Mouse (Mus musculus): ENCODE results near the gene Phf19. TPM values are rescaled to one million over a fixed set of nuclear protein-coding genes. Genes with fewer than 3 reads are reported as not detected.

Gene Phf19
- polyA plus RNA-seq, 1 experiment, result 0.66 TPM

GRCm38 (mm10) chr2:34899682-34900081, 14.1 kb downstream of the Phf19 start:
- WGBS, result 85% methylated on average over 11 of the region's 11 CpGs
- Histone ChIP-seq H3K4me1 (ENCODE audit: control insufficient read depth, insufficient read depth, low read length) (peaks cover 12% of the 10 kb centered on the region; the same call in 1 of the 2 replicates), H3K4me3 (ENCODE audit: insufficient read depth, low read depth, low read length) (no peak overlapping the region), H3K27me3 (replicated peaks; ENCODE audit: control insufficient read depth, insufficient read depth, low read length) (no peaks in the 10 kb centered on the region), H3K36me3 (ENCODE audit: control insufficient read depth, insufficient read depth, low read length) (no peaks in the 10 kb centered on the region), H3K27ac (ENCODE audit: insufficient read depth, low read depth, low read length) (no peak overlapping the region)
- TF ChIP-seq CTCF (conservative IDR thresholded peaks at IDR 0.05; ENCODE audit: insufficient read depth, insufficient read length, low read depth, low read length), result no peak
- no peak for TF ChIP-seq POLR2A (IDR thresholded peaks at IDR 0.05; ENCODE audit: low read depth, low read length)
- DNase-seq, result no peak

- H3K4me3 ChIP-seq (ENCODE audit: insufficient read depth, low read depth, low read length), result no peak overlapping the region
- H3K36me3 ChIP-seq (ENCODE audit: control insufficient read depth, insufficient read depth, low read length), result no peaks in the 10 kb centered on the region
- H3K27me3 ChIP-seq (replicated peaks; ENCODE audit: control insufficient read depth, insufficient read depth, low read length), result no peaks in the 10 kb centered on the region
- TF ChIP-seq POLR2A (IDR thresholded peaks at IDR 0.05; ENCODE audit: low read depth, low read length), result no peak
- TF ChIP-seq CTCF (conservative IDR thresholded peaks at IDR 0.05; ENCODE audit: insufficient read depth, insufficient read length, low read depth, low read length), result peak; percentile 76
- H3K27ac ChIP-seq (ENCODE audit: insufficient read depth, low read depth, low read length), result no peak overlapping the region
- WGBS, result 14% methylated on average over 10 of the region's 10 CpGs
- DNase-seq, result peak; percentile 68
- peaks cover 4% of the 10 kb centered on the region; the same call in 1 of the 2 replicates for H3K4me1 ChIP-seq (ENCODE audit: control insufficient read depth, insufficient read depth, low read length)
These were observed 16.0 kb downstream of the Phf19 start for GRCm38 (mm10) chr2:34897820-34898219.

GRCm38 (mm10) chr2:34896821-34897460, 16.9 kb downstream of the Phf19 start:
- H3K27ac ChIP-seq (ENCODE audit: insufficient read depth, low read depth, low read length), result no peak overlapping the region
- no peaks in the 10 kb centered on the region for H3K27me3 ChIP-seq (replicated peaks; ENCODE audit: control insufficient read depth, insufficient read depth, low read length)
- WGBS, result 64% methylated on average over 17 of the region's 17 CpGs
- DNase-seq, result no peak
- TF ChIP-seq POLR2A (IDR thresholded peaks at IDR 0.05; ENCODE audit: low read depth, low read length) (no peak), CTCF (conservative IDR thresholded peaks at IDR 0.05; ENCODE audit: insufficient read depth, insufficient read length, low read depth, low read length) (no peak)
- no peak overlapping the region for H3K4me3 ChIP-seq (ENCODE audit: insufficient read depth, low read depth, low read length)
- H3K36me3 ChIP-seq (ENCODE audit: control insufficient read depth, insufficient read depth, low read length), result no peaks in the 10 kb centered on the region
- H3K4me1 ChIP-seq (ENCODE audit: control insufficient read depth, insufficient read depth, low read length), result peaks cover 2% of the 10 kb centered on the region; the same call in 1 of the 2 replicates

DNA sequence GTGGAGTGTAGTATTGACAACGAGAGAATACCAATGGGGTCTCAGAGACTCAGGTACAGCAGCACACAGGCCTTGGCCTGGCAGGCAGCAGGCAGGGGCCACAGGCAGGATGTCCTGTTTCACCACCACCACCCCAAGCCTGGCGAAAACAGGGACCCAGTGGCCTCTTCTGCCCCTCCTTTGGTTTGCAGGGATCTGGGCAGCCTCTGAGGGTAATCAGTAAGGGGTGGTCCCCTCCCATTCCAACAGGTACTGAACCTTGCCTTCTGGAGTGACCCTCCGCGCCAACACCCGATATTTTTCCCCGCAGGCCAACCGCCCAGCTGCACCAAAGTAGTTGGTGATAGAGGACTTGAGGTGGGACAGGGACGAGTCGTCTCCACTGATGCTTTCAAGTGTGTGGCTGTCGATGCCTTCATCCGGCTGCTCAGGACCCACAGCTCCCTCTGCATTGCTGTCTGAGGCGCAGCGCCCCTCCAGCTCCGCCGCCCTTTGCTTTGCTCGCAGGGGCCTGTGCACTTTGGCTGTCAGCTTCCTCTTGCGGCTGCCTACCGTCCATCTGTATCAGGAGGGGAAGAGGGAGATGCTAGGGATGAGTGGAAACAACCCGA, 18.2 kb downstream of the Phf19 start:
- H3K4me3 ChIP-seq (ENCODE audit: insufficient read depth, low read depth, low read length), result no peak overlapping the region
- no peaks in the 10 kb centered on the region for H3K36me3 ChIP-seq (ENCODE audit: control insufficient read depth, insufficient read depth, low read length)
- peaks cover 2% of the 10 kb centered on the region; the same call in 1 of the 2 replicates for H3K4me1 ChIP-seq (ENCODE audit: control insufficient read depth, insufficient read depth, low read length)
- no peak for DNase-seq
- TF ChIP-seq POLR2A (IDR thresholded peaks at IDR 0.05; ENCODE audit: low read depth, low read length) (no peak), CTCF (conservative IDR thresholded peaks at IDR 0.05; ENCODE audit: insufficient read depth, insufficient read length, low read depth, low read length) (no peak)
- H3K27ac ChIP-seq (ENCODE audit: insufficient read depth, low read depth, low read length), result no peak overlapping the region
- no peaks in the 10 kb centered on the region for H3K27me3 ChIP-seq (replicated peaks; ENCODE audit: control insufficient read depth, insufficient read depth, low read length)
- WGBS, result 79% methylated on average over 19 of the region's 19 CpGs

GRCm38 (mm10) chr2:34893950-34894349, 19.9 kb downstream of the Phf19 start:
- TF ChIP-seq POLR2A (IDR thresholded peaks at IDR 0.05; ENCODE audit: low read depth, low read length) (no peak), CTCF (conservative IDR thresholded peaks at IDR 0.05; ENCODE audit: insufficient read depth, insufficient read length, low read depth, low read length) (no peak)
- H3K36me3 ChIP-seq (ENCODE audit: control insufficient read depth, insufficient read depth, low read length), result no peaks in the 10 kb centered on the region
- WGBS, result 74% methylated on average over 5 of the region's 5 CpGs
- H3K4me3 ChIP-seq (ENCODE audit: insufficient read depth, low read depth, low read length), result no peak overlapping the region
- peaks cover 2% of the 10 kb centered on the region; the same call in 1 of the 2 replicates for H3K4me1 ChIP-seq (ENCODE audit: control insufficient read depth, insufficient read depth, low read length)
- no peak for DNase-seq
- no peaks in the 10 kb centered on the region for H3K27me3 ChIP-seq (replicated peaks; ENCODE audit: control insufficient read depth, insufficient read depth, low read length)
- no peak overlapping the region for H3K27ac ChIP-seq (ENCODE audit: insufficient read depth, low read depth, low read length)

- Histone ChIP-seq H3K27me3 (replicated peaks; ENCODE audit: control insufficient read depth, insufficient read depth, low read length) (no peaks in the 10 kb centered on the region), H3K36me3 (ENCODE audit: control insufficient read depth, insufficient read depth, low read length) (no peaks in the 10 kb centered on the region; the same call in 1 of the 2 replicates), H3K4me3 (ENCODE audit: insufficient read depth, low read depth, low read length) (no peak overlapping the region), H3K27ac (ENCODE audit: insufficient read depth, low read depth, low read length) (no peak overlapping the region), H3K4me1 (ENCODE audit: control insufficient read depth, insufficient read depth, low read length) (peaks cover 6% of the 10 kb centered on the region)
- DNase-seq, result no peak
- 67% methylated on average over 2 of the region's 2 CpGs for WGBS
- TF ChIP-seq CTCF (conservative IDR thresholded peaks at IDR 0.05; ENCODE audit: insufficient read depth, insufficient read length, low read depth, low read length), result no peak
- TF ChIP-seq POLR2A (IDR thresholded peaks at IDR 0.05; ENCODE audit: low read depth, low read length), result no peak
These were observed 29.6 kb downstream of the Phf19 start for GRCm38 (mm10) chr2:34884186-34884585.

DNA sequence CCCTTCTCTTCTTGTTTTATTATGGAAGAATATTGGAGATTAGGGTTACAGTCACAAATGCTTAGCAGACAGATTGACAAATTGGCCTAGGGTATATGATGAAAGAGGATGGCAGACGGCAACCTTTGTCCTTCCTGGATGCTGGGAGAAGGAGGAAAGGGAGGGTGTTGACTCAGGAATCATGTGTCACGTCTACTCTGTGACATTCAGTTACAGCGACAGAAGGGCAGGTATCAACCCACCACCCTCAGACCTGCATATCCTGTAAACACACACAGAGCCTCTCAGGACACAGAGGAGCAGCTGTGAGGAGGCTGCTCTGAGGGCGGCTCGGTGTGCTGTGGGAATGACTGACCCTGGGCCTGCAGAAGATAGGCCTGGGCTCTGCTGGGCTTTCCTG, 30.6 kb downstream of the Phf19 start:
- DNase-seq, result no peak
- Histone ChIP-seq H3K4me3 (ENCODE audit: insufficient read depth, low read depth, low read length) (no peak overlapping the region), H3K27me3 (replicated peaks; ENCODE audit: control insufficient read depth, insufficient read depth, low read length) (no peaks in the 10 kb centered on the region), H3K27ac (ENCODE audit: insufficient read depth, low read depth, low read length) (no peak overlapping the region), H3K36me3 (ENCODE audit: control insufficient read depth, insufficient read depth, low read length) (no peaks in the 10 kb centered on the region; the same call in 1 of the 2 replicates), H3K4me1 (ENCODE audit: control insufficient read depth, insufficient read depth, low read length) (peaks cover 8% of the 10 kb centered on the region)
- 34% methylated on average over 5 of the region's 5 CpGs for WGBS
- TF ChIP-seq POLR2A (IDR thresholded peaks at IDR 0.05; ENCODE audit: low read depth, low read length) (no peak), CTCF (conservative IDR thresholded peaks at IDR 0.05; ENCODE audit: insufficient read depth, insufficient read length, low read depth, low read length) (no peak)

Data from kidney, adult 2 months (tissue).